ENCODE assay signal across 8 mouse cellular contexts in genomic region chr4:142153526-142153925, GRCm38 (mm10).
DNase-seq lines count a peak whose midpoint lies in the region; ATAC-seq and TF ChIP-seq lines count a peak whose summit lies in the region.

No protein-coding gene starts in this region.

- peak; percentile 94 for ATAC-seq in forebrain, postnatal 0 days

- no peaks in the 10 kb centered on the region for H3K4me1 ChIP-seq in MEL (ENCODE audit: control insufficient read depth in 1 of 2, insufficient read depth in 2 of 2, low read length in 2 of 2)
- peaks cover 24% of the 10 kb centered on the region for H3K4me1 ChIP-seq in cerebellum, adult 2 months (ENCODE audit: control insufficient read depth, insufficient read depth, low read length)
- no peaks in the 10 kb centered on the region for H3K4me1 ChIP-seq in forebrain, postnatal 0 days (ENCODE audit: insufficient read depth)
- no peaks in the 10 kb centered on the region for H3K4me1 ChIP-seq in lung, adult 2 months (ENCODE audit: control insufficient read depth, insufficient read depth, low read length)
- H3K4me1 ChIP-seq in olfactory bulb, adult 2 months (ENCODE audit: control insufficient read depth, insufficient read depth, low read length), result no peaks in the 10 kb centered on the region

- H3K27ac ChIP-seq in MEL (ENCODE audit: control insufficient read depth, low read depth, low read length), result no peak overlapping the region
- no peak overlapping the region for H3K27ac ChIP-seq in cerebellum, adult 2 months (ENCODE audit: insufficient read depth, low read length)
- no peak overlapping the region for H3K27ac ChIP-seq in forebrain, postnatal 0 days (ENCODE audit: low read depth, low read length)
- H3K27ac ChIP-seq in layer of hippocampus, adult 2 months, result no peak overlapping the region
- H3K27ac ChIP-seq in olfactory bulb, adult 2 months (ENCODE audit: insufficient read depth, low read depth, low read length), result no peak overlapping the region

- H3K79me2 ChIP-seq in MEL (ENCODE audit: control insufficient read depth, insufficient read depth, low read length, poor library complexity), result no peaks in the 10 kb centered on the region

- 13% methylated on average over 2 of the region's 2 CpGs for WGBS in cerebellum, adult 2 months
- WGBS in forebrain, postnatal 0 days, result 2% methylated on average over 2 of the region's 2 CpGs
- WGBS in lung, adult 2 months, result 21% methylated on average over 2 of the region's 2 CpGs
- 23% methylated on average over 2 of the region's 2 CpGs for WGBS in olfactory bulb, adult 2 months

- no peaks in the 10 kb centered on the region for H3K36me3 ChIP-seq in MEL (ENCODE audit: control insufficient read depth in 1 of 2, insufficient read depth in 2 of 2, low read length in 2 of 2)
- H3K36me3 ChIP-seq in forebrain, postnatal 0 days (ENCODE audit: insufficient read depth), result peaks cover 17% of the 10 kb centered on the region

- no peak overlapping the region for H3K9ac ChIP-seq in MEL (ENCODE audit: control insufficient read depth, low read depth, low read length, poor library complexity, severe bottlenecking)
- no peak overlapping the region for H3K9ac ChIP-seq in forebrain, postnatal 0 days

- no peak for TF ChIP-seq POLR2A in MEL (IDR thresholded peaks at IDR 0.05; ENCODE audit: control insufficient read depth in 1 of 2, insufficient read depth in 1 of 2, low read depth in 1 of 2, low read length in 2 of 2, poor library complexity in 1 of 2)
- TF ChIP-seq POLR2A in cerebellum, adult 2 months (IDR thresholded peaks at IDR 0.05; ENCODE audit: borderline replicate concordance, insufficient read depth, low read length), result no peak
- no peak for TF ChIP-seq POLR2A in lung, adult 2 months (IDR thresholded peaks at IDR 0.05; ENCODE audit: borderline replicate concordance, extremely low read depth, low read depth, low read length)
- TF ChIP-seq POLR2A in olfactory bulb, adult 2 months (IDR thresholded peaks at IDR 0.05; ENCODE audit: insufficient read depth, low read depth, low read length), result no peak

- no peaks in the 10 kb centered on the region for H3K27me3 ChIP-seq in MEL (ENCODE audit: control insufficient read depth in 1 of 2, insufficient read depth in 2 of 2, low read length in 2 of 2)
- no peaks in the 10 kb centered on the region for H3K27me3 ChIP-seq in cerebellum, adult 2 months (ENCODE audit: control insufficient read depth, insufficient read depth, low read length)
- no peaks in the 10 kb centered on the region for H3K27me3 ChIP-seq in forebrain, postnatal 0 days (ENCODE audit: insufficient read depth, low read length)

- no peak for TF ChIP-seq EP300 in MEL (IDR thresholded peaks at IDR 0.05; ENCODE audit: low read depth in 1 of 2, low read length in 2 of 2)

- TF ChIP-seq CTCF in MEL (IDR thresholded peaks at IDR 0.05 in 2 of 3, conservative IDR thresholded peaks at IDR 0.05 in 1 of 3; ENCODE audit: control insufficient read depth in 1 of 3, insufficient read depth in 1 of 3, low read depth in 2 of 3, low read length in 3 of 3, poor library complexity in 1 of 3, severe bottlenecking in 1 of 3), result peak; percentile 58 to 85 (median 79)
- TF ChIP-seq CTCF in cerebellum, adult 2 months (IDR thresholded peaks at IDR 0.05; ENCODE audit: borderline replicate concordance, insufficient read depth, low read depth, low read length), result peak; percentile 100
- peak; percentile 100 for TF ChIP-seq CTCF in forebrain, postnatal 0 days (IDR thresholded peaks at IDR 0.05; ENCODE audit: low read depth)
- TF ChIP-seq CTCF in layer of hippocampus, adult 2 months (conservative IDR thresholded peaks at IDR 0.05), result peak; percentile 100
- peak; percentile 100 for TF ChIP-seq CTCF in lung, adult 2 months (IDR thresholded peaks at IDR 0.05; ENCODE audit: insufficient read depth, low read length)
- TF ChIP-seq CTCF in olfactory bulb, adult 2 months (IDR thresholded peaks at IDR 0.05; ENCODE audit: insufficient read depth, low read depth, low read length), result peak; percentile 85

- H3K4me3 ChIP-seq in MEL (ENCODE audit: control insufficient read depth in 1 of 2, insufficient read depth in 1 of 2, low read depth in 2 of 2, low read length in 2 of 2), result no peak overlapping the region
- no peak overlapping the region for H3K4me3 ChIP-seq in cerebellum, adult 2 months (replicated peaks; ENCODE audit: insufficient read depth, low read depth, low read length)
- no peak overlapping the region for H3K4me3 ChIP-seq in forebrain, postnatal 0 days (ENCODE audit: low read depth, low read length)
- H3K4me3 ChIP-seq in layer of hippocampus, adult 2 months, result no peak overlapping the region
- no peak overlapping the region for H3K4me3 ChIP-seq in lung, adult 2 months (replicated peaks; ENCODE audit: extremely low read depth, low read depth, low read length)
- H3K4me3 ChIP-seq in olfactory bulb, adult 2 months (ENCODE audit: insufficient read depth, low read depth, low read length), result no peak overlapping the region

- DNase-seq in MEL (ENCODE audit: low read depth, low spot score), result peak; percentile 34
- DNase-seq in cerebellum, adult 2 months, result peak; percentile 82 to 91
- peak; percentile 94 for DNase-seq in forebrain, postnatal 0 days
- peak; percentile 94 for DNase-seq in heart, postnatal 4 days
- peak; percentile 79 to 89 for DNase-seq in layer of hippocampus, adult 2 months (ENCODE audit: low spot score in 2 of 2)
- DNase-seq in lung, adult 2 months, result peak; percentile 87
- DNase-seq in testis, postnatal 14 days (ENCODE audit: low spot score), result peak; percentile 62

- H3K4me2 ChIP-seq in forebrain, postnatal 0 days (ENCODE audit: low read depth), result no peak overlapping the region

- H3K9me3 ChIP-seq in MEL (replicated peaks; ENCODE audit: insufficient read depth, low read length), result no peaks in the 10 kb centered on the region
- H3K9me3 ChIP-seq in forebrain, postnatal 0 days (ENCODE audit: low read length), result no peaks in the 10 kb centered on the region

- peak; percentile 61 for TF ChIP-seq RAD21 in MEL (IDR thresholded peaks at IDR 0.05; ENCODE audit: low read depth, low read length)

TF ChIP-seq in MEL, 35 proteins besides CTCF, POLR2A, EP300 and RAD21:
- TF ChIP-seq USF2 (IDR thresholded peaks at IDR 0.05; ENCODE audit: borderline replicate concordance in 1 of 2, insufficient read depth in 1 of 2, low read depth in 1 of 2, low read length in 2 of 2) (no peak), GABPA (IDR thresholded peaks at IDR 0.05; ENCODE audit: low read depth, low read length) (no peak), SMC3 (IDR thresholded peaks at IDR 0.05; ENCODE audit: low read depth, low read length) (peak; percentile 42), CHD1 (IDR thresholded peaks at IDR 0.05; ENCODE audit: low read depth, low read length) (no peak), ELF1 (IDR thresholded peaks at IDR 0.05; ENCODE audit: low read depth, low read length) (no peak), MAFK (IDR thresholded peaks at IDR 0.05; ENCODE audit: borderline replicate concordance, low read depth, low read length) (no peak), TAL1 (IDR thresholded peaks at IDR 0.05; ENCODE audit: low read length) (no peak), RCOR1 (IDR thresholded peaks at IDR 0.05; ENCODE audit: low read depth, low read length) (no peak), MYC (IDR thresholded peaks at IDR 0.05; ENCODE audit: low read depth, low read length) (no peak)

Comparison
In these comparisons a context has a peak if more than half of its experiments do, and no peak if none do; other contexts are left out.
1. DNase-seq: peak in every context shown above with its lines; median percentile 94 in forebrain, postnatal 0 days; 94 in heart, postnatal 4 days; 87 in lung, adult 2 months; 86 in cerebellum, adult 2 months; 84 in layer of hippocampus, adult 2 months; 62 in testis, postnatal 14 days; 34 in MEL.